Mouse (Mus musculus) inflammation-experienced regulatory T-cells, adult 6 months (primary cell): ENCODE measurements around the gene Erp29. TPM values are rescaled to one million over a fixed set of nuclear protein-coding genes. Genes with fewer than 3 reads are reported as not detected.

ENCODE experiments used
- ATAC-seq: one replicate; pipeline ENCODE4 v1.8.0; 2017
- polyA plus RNA-seq, 3 experiments: library from polyadenylated mRNA; unstranded; fragments of 100-300 nt; shearing (Covaris generic); gene quantifications; one replicate each; pipeline ENCODE4 v1.2.1; 2017

Gene Erp29
- polyA plus RNA-seq, 3 experiments from 2014 or later: 70.3 to 77.7 (median 74.5) TPM

DNA sequence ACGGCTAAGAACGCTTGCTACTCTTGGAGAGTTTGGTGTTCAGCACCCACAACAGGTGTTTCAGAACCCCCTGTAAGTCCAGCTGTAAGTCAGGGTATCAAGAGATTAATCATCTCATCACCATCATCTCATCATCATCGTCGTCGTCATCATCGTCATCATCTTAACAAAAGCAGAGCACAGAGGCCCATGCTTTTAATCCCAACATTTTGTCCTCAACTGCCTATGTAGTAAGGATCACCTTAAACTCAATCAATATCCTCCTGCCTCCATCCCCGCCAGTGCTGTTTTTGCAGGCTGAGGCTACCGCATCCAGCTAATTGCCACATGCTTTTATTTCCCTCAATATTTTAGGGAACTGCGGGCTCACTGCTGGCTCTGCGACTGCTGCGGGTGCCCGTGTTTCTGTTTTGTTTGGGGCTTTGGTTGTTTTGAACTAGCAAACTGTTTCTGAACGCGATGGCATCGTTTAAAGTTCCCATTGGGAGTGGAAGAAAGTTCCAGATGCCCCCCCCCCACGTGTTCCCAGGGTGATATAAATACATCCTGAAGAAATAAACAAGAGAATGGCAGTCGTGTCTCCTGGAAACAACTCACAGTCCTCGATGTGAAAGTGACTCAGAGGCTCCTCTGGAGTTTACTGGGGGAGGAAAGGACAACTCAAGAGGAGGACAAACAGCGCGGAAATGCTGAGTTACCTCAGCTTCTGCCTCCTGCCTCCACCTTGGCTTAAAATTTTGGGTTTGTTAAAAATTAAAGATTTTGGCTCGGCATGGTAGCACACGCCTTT, 66.0 kb downstream of the Erp29 start:
- peak; percentile 2 for ATAC-seq

DNA sequence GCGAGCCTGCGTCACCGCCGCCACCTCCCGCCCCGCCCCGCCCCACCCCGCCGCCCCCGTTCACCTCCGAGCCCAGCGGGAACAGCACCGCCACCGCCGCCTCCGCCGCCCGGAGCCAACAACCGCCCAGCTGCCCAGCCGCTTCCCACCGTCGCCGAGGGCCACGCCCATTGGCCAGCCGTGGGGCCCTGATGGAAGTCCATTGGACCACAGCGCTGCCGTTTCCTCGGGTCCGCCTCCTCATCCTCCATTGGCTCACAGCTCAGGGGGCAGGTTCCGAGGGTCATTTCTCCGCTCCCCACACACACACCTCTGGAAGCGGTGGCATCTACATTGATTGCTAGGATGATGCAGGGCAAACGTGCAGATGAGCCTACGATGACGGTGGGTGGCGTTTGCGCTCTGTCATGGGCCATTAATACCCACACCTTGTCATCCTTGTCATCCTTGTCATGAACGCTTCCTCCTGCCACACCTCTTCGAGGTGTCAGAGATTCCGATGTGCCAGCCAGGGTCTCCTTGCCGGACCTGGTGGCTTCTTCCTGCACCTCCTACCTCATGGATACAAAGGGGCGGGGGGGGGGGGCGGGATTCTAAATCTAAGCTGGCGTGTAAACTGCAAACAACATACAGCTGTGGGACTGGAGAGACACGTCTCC, 66.7 kb downstream of the Erp29 start, which contains the start of gene Trafd1:
Trafd1 (minus strand) TSS at position 172 of the 659 bp plus-strand sequence.
- ATAC-seq: peak; percentile 84

DNA sequence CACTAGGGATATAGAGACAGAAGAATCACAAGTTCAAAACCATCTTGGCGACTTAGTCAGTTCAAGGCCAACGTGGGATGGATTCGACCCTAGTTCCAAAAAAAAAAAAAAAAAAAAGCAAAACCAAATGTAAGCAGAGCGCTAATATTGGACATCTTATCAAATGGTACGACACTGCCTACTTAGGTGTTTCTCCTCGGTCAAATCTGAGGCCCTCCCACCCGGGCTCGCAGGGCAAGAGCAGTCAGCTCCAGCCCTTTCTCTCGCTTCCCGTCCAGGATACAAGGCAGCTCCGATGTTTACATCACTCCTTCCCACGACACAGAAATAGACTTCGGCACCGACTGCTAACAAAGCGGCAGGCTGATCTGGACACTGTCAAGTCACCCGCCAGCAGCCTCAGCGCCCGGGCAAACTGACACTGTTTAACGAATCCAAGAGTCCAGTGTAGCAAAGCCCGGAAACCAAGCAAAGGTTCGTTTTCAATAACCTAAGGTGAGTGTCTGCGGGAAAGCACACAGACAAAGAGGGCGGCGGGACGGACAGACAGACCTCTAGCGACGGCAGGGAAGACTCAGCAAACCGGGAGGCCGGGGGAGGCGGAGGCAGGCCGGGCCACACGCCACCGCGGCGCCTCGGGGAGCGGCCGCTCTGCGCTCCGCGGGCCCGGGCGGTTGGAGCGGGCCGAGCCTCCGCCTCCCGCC, 67.4 kb downstream of the Erp29 start:
- ATAC-seq: peak; percentile 17

GRCm38 (mm10) chr5:121383857-121384756, 68.2 kb downstream of the Erp29 start:
- ATAC-seq: no peak

DNA sequence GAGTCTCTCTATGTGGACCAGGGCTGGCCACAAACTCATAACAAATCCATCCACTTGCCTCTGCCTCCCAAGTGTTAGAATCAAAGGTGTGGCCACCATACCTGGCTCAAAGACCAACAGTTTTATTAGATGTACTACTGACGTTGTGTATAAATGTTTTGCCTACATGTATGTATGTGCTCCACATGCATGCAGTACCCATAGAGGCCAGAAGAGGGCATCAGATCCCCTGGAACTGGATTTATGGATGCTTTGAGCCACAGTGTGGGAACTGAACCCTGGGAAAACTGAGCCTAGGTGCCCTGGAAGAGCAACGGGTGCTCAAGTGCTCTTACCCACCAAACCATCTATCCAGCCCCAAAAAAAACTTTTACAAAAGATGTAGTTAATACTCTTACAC, 71.6 kb downstream of the Erp29 start:
- ATAC-seq: no peak

DNA sequence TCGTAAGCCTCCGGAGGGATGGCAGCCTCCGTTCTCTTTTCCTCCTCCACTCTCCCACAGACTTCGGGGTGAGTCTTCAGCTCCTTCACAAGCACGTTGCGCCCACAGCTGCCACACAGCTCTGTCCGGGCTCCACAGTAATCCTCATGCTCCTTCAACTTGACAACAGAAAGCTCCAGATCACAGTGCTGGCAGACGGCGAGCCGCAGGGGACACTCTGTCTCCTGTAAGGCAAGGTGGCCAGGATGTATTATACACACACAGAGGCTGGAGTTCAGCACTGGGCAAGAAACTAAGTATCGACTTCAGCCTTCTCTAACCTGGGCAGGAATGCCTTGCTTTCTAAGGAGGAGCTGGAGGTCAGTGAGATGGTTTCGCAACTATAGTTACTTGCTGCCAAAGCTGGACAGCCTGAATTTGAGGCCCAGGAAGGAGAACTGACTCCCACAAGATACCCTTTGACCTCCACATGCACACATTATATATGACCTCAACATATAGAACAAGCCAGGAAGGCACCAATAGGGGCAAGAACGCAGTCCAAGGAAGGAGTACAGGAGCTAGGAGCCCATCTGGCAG, 73.5 kb downstream of the Erp29 start:
- no peak for ATAC-seq

Other genes starting within 250 kb of the Erp29 start
- gene Rpl6, start 248.0 kb downstream of the Erp29 start, polyA plus RNA-seq: 1,000 to 10,000 TPM; 1,376 to 1,988 (median 1,894) TPM
- 1 to 10 TPM; 4.4 to 8.7 (median 8.2) TPM for gene Hectd4, start 232.3 kb downstream of the Erp29 start, polyA plus RNA-seq
- 10 to 100 TPM; 31.6 to 50.8 (median 39.1) TPM for gene Trafd1, start 66.9 kb downstream of the Erp29 start, polyA plus RNA-seq
- 10 to 100 TPM; 26.1 to 40.4 (median 35.0) TPM for gene Naa25, start 54.6 kb downstream of the Erp29 start, polyA plus RNA-seq
- 1 to 10 TPM in 2 of 3 experiments, under 1 TPM in 1; 0.24 to 3.1 (median 1.1) TPM for gene Tmem116, start 613 bp downstream of the Erp29 start, polyA plus RNA-seq
- under 1 TPM in 1 of 3 experiments, not detected in 2; 0.22 TPM for gene Adam1b, start 50.9 kb upstream of the Erp29 start, polyA plus RNA-seq
- gene Adam1a, start 93.0 kb upstream of the Erp29 start, polyA plus RNA-seq: 1 to 10 TPM in 1 of 3 experiments, under 1 TPM in 2; 0.36 to 2.0 (median 0.75) TPM
- not detected for gene Gm42878, start 93.0 kb upstream of the Erp29 start, polyA plus RNA-seq
- 10 to 100 TPM; 20.2 to 24.2 (median 23.8) TPM for gene Mapkapk5, start 93.4 kb upstream of the Erp29 start, polyA plus RNA-seq
- 10 to 100 TPM in 1 of 3 experiments, 1 to 10 TPM in 2; 4.5 to 11.7 (median 6.0) TPM for gene Aldh2, start 141.3 kb upstream of the Erp29 start, polyA plus RNA-seq
- 1 to 10 TPM; 1.3 to 3.3 (median 1.7) TPM for gene Acad12, start 166.4 kb upstream of the Erp29 start, polyA plus RNA-seq
- gene Acad10, start 208.0 kb upstream of the Erp29 start, polyA plus RNA-seq: 1 to 10 TPM in 2 of 3 experiments, under 1 TPM in 1; 0.93 to 5.7 (median 5.6) TPM
- 10 to 100 TPM in 2 of 3 experiments, 1 to 10 TPM in 1; 9.6 to 14.4 (median 13.5) TPM for gene Brap, start 208.1 kb upstream of the Erp29 start, polyA plus RNA-seq